Mouse (Mus musculus) embryonic facial prominence, embryonic 14.5 days (tissue): ENCODE results near the gene Pfdn5. TPM values are rescaled to one million over a fixed set of nuclear protein-coding genes. Genes with fewer than 3 reads are reported as not detected.

Source experiments
- ATAC-seq: fragments of 200-750 bp; cut with Nextera tagmentation; 2 replicates; pipeline ENCODE4 v1.8.0; 2017; ENCODE audit warnings: low read depth, moderate number of reproducible peaks, moderate TSS enrichment
- DNase-seq: peaks from one replicate; pipeline ENCODE4 v3.0.0-alpha.2; 2015; ENCODE audit warnings: low spot score
- H3K27ac ChIP-seq: fragments of 300-500 bp; sonication (generic); replicated peaks from 2 replicates; pipeline ENCODE4 v1.5.1; 2014; ENCODE audit warnings: low read depth, mild to moderate bottlenecking, low read length, moderate library complexity
- H3K27me3 ChIP-seq: fragments of 300-500 bp; sonication (generic); replicated peaks from 2 replicates; pipeline ENCODE4 v1.6.1; 2014; ENCODE audit warnings: low read length; ENCODE audit not compliant: control insufficient read depth, insufficient read depth
- H3K36me3 ChIP-seq: fragments of 300-500 bp; sonication (generic); 2 replicates; pipeline ENCODE4 v1.6.1; 2014; ENCODE audit warnings: low read length, mixed read lengths; ENCODE audit not compliant: control insufficient read depth, insufficient read depth
- H3K4me1 ChIP-seq: fragments of 300-500 bp; sonication (generic); 2 replicates; pipeline ENCODE4 v1.6.1; 2014; ENCODE audit warnings: antibody characterized with exemption, low read length; ENCODE audit not compliant: control insufficient read depth, insufficient read depth
- H3K4me2 ChIP-seq: fragments of 300-500 bp; sonication (generic); 2 replicates; pipeline ENCODE4 v1.6.1; 2014; ENCODE audit warnings: low read depth, mild to moderate bottlenecking, low read length, moderate library complexity, mixed read lengths
- H3K4me3 ChIP-seq: fragments of 300-500 bp; sonication (generic); 2 replicates; pipeline ENCODE4 v1.5.1; 2014; ENCODE audit warnings: low read depth, mild to moderate bottlenecking, low read length
- H3K9ac ChIP-seq: fragments of 300-500 bp; sonication (generic); 2 replicates; pipeline ENCODE4 v1.6.1; 2014; ENCODE audit warnings: low read depth, mild to moderate bottlenecking, low read length, moderate library complexity, mixed read lengths
- H3K9me3 ChIP-seq: fragments of 300-500 bp; sonication (generic); 2 replicates; pipeline ENCODE4 v1.6.1; 2016; ENCODE audit warnings: low read length; ENCODE audit not compliant: control insufficient read depth
- WGBS: fragments of 180-500 bp; shearing (Covaris S2); extraction: QIAGEN DNeasy Blood & Tissue Kit; methylation state at CpG from one replicate; pipeline ENCODE4 v1.1.7; 2014; 5-methylcytosine and 5-hydroxymethylcytosine counted together
- polyA plus RNA-seq: library from polyadenylated mRNA; unstranded; fragments of >200 nt; fragmentation: Nextera tagmentation; extraction: Ambion mirVana; gene quantifications from 2 replicates; pipeline ENCODE4 v1.2.1, GENCODE M21; 2014

The Pfdn5 gene
- polyA plus RNA-seq, 1 experiment from 2014 or later, result 478 TPM

- Histone ChIP-seq H3K27me3 (peaks cover 29% of the 10 kb centered on the region), H3K4me1 (peaks cover 34% of the 10 kb centered on the region), H3K9ac (peak overlapping the region; percentile 78), H3K36me3 (no peaks in the 10 kb centered on the region), H3K9me3 (no peaks in the 10 kb centered on the region), H3K4me2 (peak overlapping the region; percentile 86), H3K4me3 (peak overlapping the region; percentile 50), H3K27ac (peak overlapping the region; percentile 87)
- ATAC-seq (no peak), DNase-seq (no peak)
- 32% methylated on average over 16 of the region's 16 CpGs for WGBS
These were observed 30.8 kb downstream of the Pfdn5 start for GRCm38 (mm10) chr15:102356501-102357325.

DNA sequence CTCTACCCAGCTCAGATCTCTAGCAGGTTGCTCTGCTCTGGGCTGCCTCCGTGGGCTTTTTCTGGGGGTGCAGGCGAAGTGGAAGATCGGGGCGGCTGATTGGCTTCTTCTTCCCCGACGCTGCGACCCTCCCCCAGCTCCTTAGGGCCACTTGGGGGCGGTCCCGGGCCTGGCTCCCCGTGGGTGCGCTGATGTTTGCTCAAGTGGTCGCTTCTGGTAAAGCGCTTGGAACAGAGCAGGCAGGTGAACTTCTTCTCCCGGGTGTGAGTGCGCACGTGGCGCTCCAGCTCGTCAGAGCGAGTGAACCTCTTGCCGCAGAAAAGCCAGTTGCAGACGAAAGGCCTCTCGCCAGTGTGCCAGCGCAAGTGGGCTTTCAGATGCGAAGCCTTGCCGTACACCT lies 32.2 kb downstream of the Pfdn5 start:
- no peak for ATAC-seq
- WGBS, result 6% methylated on average over 23 of the region's 25 CpGs
- Histone ChIP-seq H3K4me3 (peak overlapping the region; percentile 19), H3K9ac (peak overlapping the region; percentile 49), H3K36me3 (no peaks in the 10 kb centered on the region), H3K9me3 (no peaks in the 10 kb centered on the region), H3K27ac (peak overlapping the region; percentile 35; the same call in 1 of the 2 replicates), H3K4me1 (peaks cover 34% of the 10 kb centered on the region), H3K4me2 (peak overlapping the region; percentile 44), H3K27me3 (peaks cover 29% of the 10 kb centered on the region)
- no peak for DNase-seq

GRCm38 (mm10) chr15:102358834-102359233 lies 32.9 kb downstream of the Pfdn5 start:
- Histone ChIP-seq H3K27ac (0 out of 2 replicates have a peak overlapping the region, but pooled peaks have one; percentile 35), H3K4me3 (no peak overlapping the region)
- WGBS, result 17% methylated on average over 5 of the region's 5 CpGs

GRCm38 (mm10) chr15:102362648-102363047 lies 36.7 kb downstream of the Pfdn5 start:
- peak overlapping the region; percentile 52 for H3K9ac ChIP-seq
- ATAC-seq (peak; percentile 60), DNase-seq (peak; percentile 70)
- no peaks in the 10 kb centered on the region for H3K36me3 ChIP-seq
- peaks cover 21% of the 10 kb centered on the region for H3K27me3 ChIP-seq
- no peaks in the 10 kb centered on the region for H3K9me3 ChIP-seq
- WGBS, result 7% methylated on average over 13 of the region's 14 CpGs
- H3K4me3 ChIP-seq, result peak overlapping the region; percentile 38; the same call in 1 of the 2 replicates
- peak overlapping the region; percentile 46 for H3K4me2 ChIP-seq
- H3K4me1 ChIP-seq, result peaks cover 18% of the 10 kb centered on the region
- H3K27ac ChIP-seq, result peak overlapping the region; percentile 72

More at GRCm38 (mm10) chr15:102358834-102359233, 32.9 kb downstream of the Pfdn5 start:
- DNase-seq (no peak), ATAC-seq (no peak)
- Histone ChIP-seq H3K27me3 (peaks cover 29% of the 10 kb centered on the region), H3K9me3 (no peaks in the 10 kb centered on the region), H3K9ac (peak overlapping the region; percentile 49), H3K36me3 (no peaks in the 10 kb centered on the region), H3K4me1 (peaks cover 34% of the 10 kb centered on the region), H3K4me2 (peak overlapping the region; percentile 44; the same call in 1 of the 2 replicates)

GRCm38 (mm10) chr15:102364678-102365077 lies 38.8 kb downstream of the Pfdn5 start:
- DNase-seq (no peak), ATAC-seq (no peak)
- no peaks in the 10 kb centered on the region for H3K36me3 ChIP-seq
- H3K27ac ChIP-seq, result peak overlapping the region; percentile 57
- H3K4me1 ChIP-seq, result peaks cover 3% of the 10 kb centered on the region
- H3K4me2 ChIP-seq, result peak overlapping the region; percentile 56
- H3K4me3 ChIP-seq, result peak overlapping the region; percentile 38
- 0 out of 2 replicates have a peak, but pooled peaks cover 5% of the 10 kb centered on the region for H3K27me3 ChIP-seq
- peak overlapping the region; percentile 55 for H3K9ac ChIP-seq
- H3K9me3 ChIP-seq, result no peaks in the 10 kb centered on the region
- 95% methylated on average over 1 of the region's 1 CpGs for WGBS

DNA sequence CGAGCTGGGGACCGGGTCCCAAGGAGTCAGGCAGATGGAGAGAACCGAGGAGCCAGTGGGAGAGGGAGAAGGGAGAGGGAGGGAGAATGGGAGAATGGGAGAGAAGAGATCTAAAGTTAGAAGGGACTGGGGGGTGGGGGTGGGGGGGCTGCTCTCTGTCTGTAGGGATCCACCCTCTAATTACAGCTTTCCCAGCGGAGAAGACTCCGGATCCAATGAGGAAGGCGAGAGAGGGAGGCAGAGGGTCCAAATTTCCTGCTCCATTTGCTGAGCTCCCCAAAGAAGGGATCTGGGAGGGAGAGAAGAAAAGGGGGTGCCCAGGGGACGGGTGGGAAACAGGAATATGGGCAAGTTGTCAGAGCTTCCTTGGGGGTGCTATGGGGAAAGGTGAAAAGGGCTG lies 40.3 kb downstream of the Pfdn5 start:
- WGBS, result 8% methylated on average over 7 of the region's 7 CpGs
- H3K27ac ChIP-seq, result peak overlapping the region; percentile 74
- DNase-seq (peak; percentile 51), ATAC-seq (no peak)
- peak overlapping the region; percentile 56 for H3K4me2 ChIP-seq
- no peaks in the 10 kb centered on the region for H3K36me3 ChIP-seq
- H3K4me1 ChIP-seq, result peaks cover 17% of the 10 kb centered on the region
- H3K9ac ChIP-seq, result peak overlapping the region; percentile 55
- 0 out of 2 replicates have a peak, but pooled peaks cover 5% of the 10 kb centered on the region for H3K27me3 ChIP-seq
- H3K4me3 ChIP-seq, result peak overlapping the region; percentile 38
- H3K9me3 ChIP-seq, result no peaks in the 10 kb centered on the region

DNA sequence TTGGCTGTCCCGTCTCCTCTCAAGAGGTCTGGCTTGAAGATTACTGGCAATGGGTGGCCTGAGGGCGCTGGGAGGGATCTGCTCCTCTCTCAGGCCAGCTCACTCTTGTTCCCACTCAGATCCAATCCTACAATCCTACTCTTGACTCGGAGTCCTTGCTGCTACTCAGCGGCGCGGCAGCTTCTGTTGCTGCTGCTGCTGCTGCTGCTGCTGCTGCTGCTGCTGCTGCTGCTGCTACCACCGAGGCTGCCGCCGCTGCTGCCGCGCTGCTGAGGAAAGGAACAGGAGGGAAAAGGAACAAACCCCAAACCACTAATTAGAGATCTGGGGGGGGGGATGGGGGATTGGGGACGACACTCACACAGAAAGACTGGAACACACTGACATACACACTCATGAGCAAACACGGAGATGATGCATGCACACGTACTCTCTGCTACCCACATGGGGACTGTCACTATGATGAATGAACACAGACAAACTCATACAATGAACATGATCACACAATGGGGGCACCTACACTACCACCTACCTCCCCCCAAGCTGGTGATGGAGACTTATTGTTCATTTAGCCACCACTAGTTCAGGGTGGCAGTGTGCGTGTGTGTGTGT lies 40.9 kb downstream of the Pfdn5 start, which contains the start of gene Sp7:
TSS of gene Sp7 (minus strand) at position 450 of the 612 bp plus-strand sequence.
- Histone ChIP-seq H3K4me1 (peaks cover 17% of the 10 kb centered on the region), H3K36me3 (no peaks in the 10 kb centered on the region), H3K27ac (peak within 1 kb of the TSS; percentile 74), H3K9me3 (no peaks in the 10 kb centered on the region), H3K27me3 (0 out of 2 replicates have a peak, but pooled peaks cover 5% of the 10 kb centered on the region), H3K4me3 (peak within 1 kb of the TSS; percentile 38), H3K4me2 (peak within 1 kb of the TSS; percentile 56), H3K9ac (peak within 1 kb of the TSS; percentile 55)
- DNase-seq, result peak; percentile 56
- WGBS, result 9% methylated on average over 12 of the region's 15 CpGs
- ATAC-seq, result no peak

GRCm38 (mm10) chr15:102369972-102370371 lies 44.1 kb downstream of the Pfdn5 start:
- Histone ChIP-seq H3K4me2 (peak overlapping the region; percentile 39), H3K4me3 (peak overlapping the region; percentile 8; the same call in 1 of the 2 replicates), H3K9ac (peak overlapping the region; percentile 34), H3K27me3 (0 out of 2 replicates have a peak, but pooled peaks cover 5% of the 10 kb centered on the region), H3K27ac (peak overlapping the region; percentile 46), H3K9me3 (no peaks in the 10 kb centered on the region), H3K4me1 (peaks cover 17% of the 10 kb centered on the region), H3K36me3 (no peaks in the 10 kb centered on the region)
- ATAC-seq (no peak), DNase-seq (no peak)
- whole genome bisulfite sequencing, result 8% methylated on average over 12 of the region's 13 CpGs
